Mouse (Mus musculus): ENCODE measurements around the gene Wdr34.
"Not testable (repeated sequence)": the region's sequence is repeated elsewhere in the genome, so short reads cannot be mapped to it uniquely, and the experiment has no call there.

Gene Wdr34

GRCm38 (mm10) chr2:30066046-30066901 is 17.6 kb upstream of the Wdr34 start:
- peak; percentile 96 for DNase-seq (ENCODE audit: low spot score)

GRCm38 (mm10) chr2:30064298-30064697 is 15.6 kb upstream of the Wdr34 start:
- DNase-seq (ENCODE audit: low spot score), result no peak

GRCm38 (mm10) chr2:30063791-30064190 is 15.1 kb upstream of the Wdr34 start:
- DNase-seq (ENCODE audit: low spot score), result no peak

- DNase-seq (ENCODE audit: low spot score), result no peak
Observed at GRCm38 (mm10) chr2:30063235-30063634, 14.6 kb upstream of the Wdr34 start.

GRCm38 (mm10) chr2:30062249-30063093 is 13.8 kb upstream of the Wdr34 start:
- DNase-seq (ENCODE audit: low spot score), result peak; percentile 66

- DNase-seq (ENCODE audit: low spot score), result peak; percentile 62
Observed at GRCm38 (mm10) chr2:30061215-30062166, 12.8 kb upstream of the Wdr34 start.

GRCm38 (mm10) chr2:30058418-30058817 is 9.7 kb upstream of the Wdr34 start:
- DNase-seq (ENCODE audit: low spot score), result no peak

GRCm38 (mm10) chr2:30057223-30057904 is 8.7 kb upstream of the Wdr34 start, which contains the start of gene Set:
Gene Set, plus strand, starts transcription at chr2:30057378.
- DNase-seq (ENCODE audit: low spot score), result peak; percentile 67

- no peak for DNase-seq (ENCODE audit: low spot score)
Observed at GRCm38 (mm10) chr2:30056736-30057135, 8.1 kb upstream of the Wdr34 start.

- DNase-seq (ENCODE audit: low spot score), result not testable (repeated sequence)
Observed at GRCm38 (mm10) chr2:30055310-30055709, 6.6 kb upstream of the Wdr34 start.

GRCm38 (mm10) chr2:30051992-30052761 is 3.5 kb upstream of the Wdr34 start:
- DNase-seq (ENCODE audit: low spot score), result no peak

- DNase-seq (ENCODE audit: low spot score), result peak; percentile 71
Observed at GRCm38 (mm10) chr2:30049831-30050230, 1.1 kb upstream of the Wdr34 start.

- DNase-seq (ENCODE audit: low spot score), result no peak
Observed at GRCm38 (mm10) chr2:30048101-30048501, 580 bp downstream of the Wdr34 start.

- no peak for DNase-seq (ENCODE audit: low spot score)
Observed at GRCm38 (mm10) chr2:30047127-30047526, 1.6 kb downstream of the Wdr34 start.

GRCm38 (mm10) chr2:30044550-30044949 is 4.1 kb downstream of the Wdr34 start:
- DNase-seq (ENCODE audit: low spot score), result no peak

GRCm38 (mm10) chr2:30042445-30042844 is 6.2 kb downstream of the Wdr34 start:
- DNase-seq (ENCODE audit: low spot score), result peak; percentile 57

GRCm38 (mm10) chr2:30039687-30040086 is 9.0 kb downstream of the Wdr34 start:
- DNase-seq (ENCODE audit: low spot score), result no peak

- no peak for DNase-seq (ENCODE audit: low spot score)
Observed at GRCm38 (mm10) chr2:30038370-30038769, 10.3 kb downstream of the Wdr34 start.

- no peak for DNase-seq (ENCODE audit: low spot score)
Observed at GRCm38 (mm10) chr2:30037762-30038161, 10.9 kb downstream of the Wdr34 start.

GRCm38 (mm10) chr2:30032957-30033356 is 15.7 kb downstream of the Wdr34 start:
- no peak for DNase-seq (ENCODE audit: low spot score)
